Mouse (Mus musculus) granulocyte monocyte progenitor cell, adult 5-6 weeks (primary cell): ENCODE data around the gene Cep295nl. TPM values are rescaled to one million over a fixed set of nuclear protein-coding genes. Genes with fewer than 3 reads are reported as not detected.
"Not testable (repeated sequence)": the region's sequence is repeated elsewhere in the genome, so short reads cannot be mapped to it uniquely, and the experiment has no call there.

Source experiments
- ATAC-seq: replicated peaks from 2 replicates; pipeline ENCODE4 v1.8.0; 2016; ENCODE audit warnings: mild to moderate bottlenecking, moderate TSS enrichment, inconsistent platforms; ENCODE audit not compliant: poor library complexity, severe bottlenecking
- total RNA-seq, 2 experiments: library from RNA; stranded (forward) in 1 of 2; stranded (reverse) in 1 of 2; fragments of 200-712, 200-1000 nt in 1 of 2; fragments of >200 nt in 1 of 2; fragmentation: Nextera tagmentation in 1 of 2; gene quantifications; 2 replicates each; pipeline ENCODE4 v1.2.3; 2014 to 2017

Gene Cep295nl
- total RNA-seq, 2 experiments from 2014 or later: not detected

DNA sequence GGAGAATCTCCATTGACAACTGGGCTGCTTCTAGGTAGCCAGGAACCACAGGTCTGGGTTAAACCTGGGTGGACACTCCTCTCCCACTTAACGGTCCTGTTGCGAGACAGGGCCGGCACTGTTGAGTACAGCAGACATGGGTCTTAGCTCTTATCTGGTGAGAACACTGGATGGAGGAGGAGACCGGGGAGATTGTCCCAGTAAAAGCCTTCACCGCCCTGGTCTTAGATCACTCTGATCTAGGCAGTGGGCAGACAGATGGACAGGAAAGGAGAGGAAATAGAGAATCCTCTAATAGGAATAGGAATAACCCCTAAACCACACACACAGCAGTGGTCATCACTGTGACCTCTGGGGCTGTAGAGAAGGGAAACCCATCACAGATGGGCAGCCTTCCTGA, 18.3 kb downstream of the Cep295nl start:
- no peak for ATAC-seq

DNA sequence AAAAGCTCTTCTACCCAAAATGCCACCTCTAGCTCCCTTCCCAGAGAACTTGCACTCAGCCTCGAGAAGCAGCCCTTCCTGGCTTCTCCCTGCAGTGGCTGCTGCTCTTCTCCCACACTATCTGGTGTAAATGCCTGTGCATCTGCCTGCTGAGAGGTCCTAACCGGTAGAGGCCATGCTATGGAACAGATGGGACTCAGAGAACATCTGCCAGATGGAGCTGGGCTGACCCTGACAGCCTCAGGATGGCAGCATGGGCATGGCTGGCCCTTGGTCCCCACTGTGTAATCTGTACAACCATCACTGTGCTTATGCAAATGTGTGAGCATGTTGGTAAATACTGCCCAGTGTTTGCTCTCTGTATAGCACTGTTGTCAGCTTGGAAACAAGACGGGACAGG, 19.7 kb downstream of the Cep295nl start:
- no peak for ATAC-seq

DNA sequence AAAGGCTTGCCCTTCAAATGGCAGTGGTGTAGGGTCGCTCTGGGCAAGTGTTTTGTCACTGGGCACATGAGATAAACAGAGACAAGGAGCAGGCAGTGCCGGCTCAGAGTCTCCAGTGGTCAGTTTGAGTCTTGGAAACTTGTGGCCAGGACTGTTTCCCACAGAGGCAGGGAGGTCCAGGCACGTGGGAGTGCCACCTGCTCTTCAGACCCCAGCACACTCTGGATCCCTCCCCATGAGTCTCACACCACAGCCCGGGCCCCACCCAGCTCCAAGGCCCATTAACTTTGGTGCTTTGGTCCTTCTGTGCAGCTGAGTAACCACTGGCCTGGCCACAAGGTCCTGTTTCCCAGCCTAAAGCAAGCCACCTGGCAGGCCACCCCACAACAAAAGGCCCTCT, 20.3 kb downstream of the Cep295nl start:
- ATAC-seq: no peak

DNA sequence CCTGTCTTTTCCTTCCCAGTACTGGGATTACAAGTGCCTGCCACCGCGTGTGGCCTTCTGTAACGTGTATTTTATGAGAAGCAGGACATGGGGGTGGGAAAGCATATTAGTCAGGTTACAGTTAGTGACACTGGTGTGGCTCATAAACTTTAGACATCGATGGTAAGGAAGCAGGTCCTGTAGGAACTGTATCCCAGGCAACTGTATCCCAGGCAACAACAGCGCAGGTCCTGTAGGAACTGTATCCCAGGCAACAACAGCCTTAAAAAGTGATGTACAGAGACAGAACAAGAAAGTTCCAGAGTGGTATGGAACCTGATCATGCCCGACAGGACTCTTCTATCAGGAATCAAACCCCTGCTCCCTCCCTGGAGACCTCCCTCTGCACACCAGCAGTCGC, 20.8 kb downstream of the Cep295nl start:
- ATAC-seq: no peak

DNA sequence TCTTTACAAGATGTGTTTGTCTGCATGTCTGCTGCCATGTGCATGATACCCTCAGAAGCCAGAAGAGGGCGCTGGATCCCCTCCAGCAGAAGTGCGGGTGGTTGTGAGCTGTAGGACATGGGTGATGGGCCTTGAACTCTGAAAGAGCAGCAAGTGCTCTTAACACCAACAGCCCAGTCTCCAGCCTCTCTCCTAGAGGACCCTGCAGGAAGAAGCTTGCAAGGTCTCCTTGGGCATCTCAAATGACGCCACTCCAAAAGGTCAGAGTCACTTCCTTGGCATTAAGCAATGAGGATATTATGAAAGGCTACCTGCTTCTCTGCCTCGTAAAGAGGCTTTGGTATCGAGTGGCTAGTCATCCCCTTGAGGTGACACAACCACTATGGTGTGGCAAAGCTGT, 23.6 kb downstream of the Cep295nl start:
- peak; percentile 94 for ATAC-seq

DNA sequence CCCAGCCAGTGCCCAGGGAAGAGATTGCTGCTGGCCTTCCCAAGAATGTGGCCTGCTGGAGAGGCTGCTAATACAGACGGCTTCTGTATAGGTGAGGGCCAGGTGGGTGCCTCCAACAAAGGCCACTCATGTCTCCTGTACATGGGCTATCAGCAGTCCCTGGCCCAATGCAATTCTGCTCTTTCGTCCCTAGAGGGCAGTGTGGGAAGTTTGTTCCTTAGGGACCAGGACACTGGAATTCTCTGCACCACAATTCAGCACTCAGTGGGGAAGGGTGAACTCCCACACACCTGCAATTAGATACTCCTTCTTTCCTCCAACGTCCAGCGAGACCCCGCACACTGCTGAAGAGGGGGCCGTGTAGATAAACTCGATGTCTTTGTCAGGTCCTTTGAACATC, 25.2 kb downstream of the Cep295nl start:
- peak; percentile 31; the same call in 1 of the 2 replicates for ATAC-seq

DNA sequence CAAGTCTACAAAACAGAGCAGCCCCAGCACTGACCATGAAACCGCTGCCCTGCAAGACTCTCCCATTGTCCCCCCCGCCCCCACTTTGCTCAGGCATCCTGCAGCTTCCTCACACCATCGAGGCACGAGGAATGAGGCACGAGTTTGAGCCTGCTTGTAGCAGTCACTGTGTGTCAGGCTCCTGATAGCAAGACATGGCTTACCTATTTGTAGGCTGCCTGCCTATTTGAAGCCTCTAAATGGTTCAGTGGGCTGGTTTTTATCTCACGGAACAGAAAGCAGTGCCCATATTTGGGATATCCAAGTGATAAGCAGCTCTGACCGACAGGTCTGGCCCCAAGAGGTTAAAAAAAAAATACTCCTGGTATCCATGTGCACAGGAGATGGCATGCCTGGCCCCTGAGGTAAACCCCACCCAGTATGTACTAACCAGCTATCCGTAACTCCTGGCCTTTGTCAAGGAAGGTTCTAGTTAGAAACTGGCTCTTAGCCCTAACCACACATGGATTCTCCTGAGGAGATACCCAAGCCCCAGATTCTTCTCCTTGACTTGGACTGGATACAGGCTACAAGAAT, 26.0 kb downstream of the Cep295nl start:
- no peak for ATAC-seq

DNA sequence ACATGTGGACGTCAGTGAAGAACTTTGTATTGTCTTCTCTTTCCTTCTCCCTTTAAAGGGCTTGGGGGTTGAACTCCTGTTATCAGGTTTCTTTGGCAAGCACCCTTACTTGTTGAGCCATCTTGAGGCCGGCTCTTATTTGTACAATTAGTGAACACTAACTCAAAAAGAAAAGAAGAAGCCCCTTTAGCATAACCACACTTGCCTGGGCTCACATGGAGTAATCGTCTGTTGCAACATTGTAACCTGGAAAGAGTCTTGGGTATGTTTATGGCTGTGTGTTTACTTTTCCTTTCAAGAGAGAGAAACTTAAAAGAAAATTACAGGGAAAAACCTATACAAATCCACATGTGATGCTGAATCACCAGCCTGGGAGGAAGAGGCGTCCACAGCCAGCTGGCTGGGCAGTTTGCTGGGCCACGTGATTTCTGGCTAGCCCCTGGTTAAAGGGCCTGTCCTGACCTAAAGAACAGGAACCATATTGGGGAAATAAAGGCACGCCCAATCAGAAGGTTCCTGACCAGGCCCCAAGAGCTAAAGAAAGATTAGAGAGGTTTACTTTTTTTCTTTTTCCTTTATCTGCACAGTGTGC, 30.1 kb downstream of the Cep295nl start:
- peak; percentile 86 for ATAC-seq

DNA sequence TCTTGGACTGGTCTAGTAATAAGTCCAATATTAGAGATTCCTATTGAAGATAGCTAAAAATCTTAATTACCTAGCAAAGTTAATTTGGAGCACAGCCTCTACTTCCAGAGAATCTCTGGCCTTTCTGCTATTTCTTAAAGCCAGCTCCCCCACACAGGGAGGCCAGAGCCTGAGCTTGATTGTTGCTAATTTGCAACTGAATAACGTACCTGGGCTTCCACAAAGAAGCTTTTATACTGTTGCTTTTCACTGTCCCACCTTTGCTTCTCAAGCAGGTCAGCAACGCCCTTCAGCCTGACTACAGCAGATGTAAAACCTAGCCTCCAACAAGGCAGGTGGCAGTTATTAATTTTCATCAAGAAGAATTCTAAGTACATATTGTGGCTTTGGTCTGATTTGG, 34.3 kb downstream of the Cep295nl start:
- ATAC-seq: not testable (repeated sequence)

DNA sequence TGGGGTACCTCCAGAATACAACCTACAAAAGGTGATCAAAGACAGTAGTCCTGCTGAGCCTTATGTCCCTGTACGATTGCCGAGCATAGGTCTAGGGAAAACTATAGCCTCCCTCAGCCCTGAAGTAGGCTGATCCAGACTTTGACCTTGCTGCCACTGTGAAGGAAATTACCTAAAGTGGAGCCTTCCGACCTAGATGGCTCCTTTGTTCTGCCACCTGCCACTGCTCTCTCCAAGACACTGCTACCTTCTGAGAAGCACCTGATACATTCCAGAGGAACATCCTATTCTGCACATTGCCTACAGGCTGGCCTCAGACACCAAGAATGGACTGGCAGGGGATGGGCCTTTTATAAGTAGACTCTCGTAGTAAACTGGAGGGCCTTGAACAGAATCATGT, 38.3 kb downstream of the Cep295nl start:
- ATAC-seq: not testable (repeated sequence)

DNA sequence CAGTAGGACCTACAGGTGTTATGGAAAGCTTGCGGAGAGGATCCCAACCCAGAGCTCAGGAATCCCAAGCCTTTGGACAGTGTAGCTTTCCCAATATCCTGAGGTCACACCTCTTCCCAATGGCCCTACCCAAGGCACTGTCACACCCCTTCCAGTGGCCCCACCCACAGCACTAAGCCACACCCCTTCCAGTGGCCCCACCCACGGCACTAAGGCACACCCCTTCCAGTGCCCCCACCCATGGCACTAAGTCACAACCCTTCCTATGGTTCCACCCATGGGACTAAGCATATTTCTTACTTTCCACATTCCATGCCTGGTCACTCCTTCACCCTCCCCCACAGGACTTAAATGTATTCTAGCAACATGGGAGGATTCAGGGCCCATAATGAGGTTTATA, 43.5 kb downstream of the Cep295nl start:
- ATAC-seq: no peak

DNA sequence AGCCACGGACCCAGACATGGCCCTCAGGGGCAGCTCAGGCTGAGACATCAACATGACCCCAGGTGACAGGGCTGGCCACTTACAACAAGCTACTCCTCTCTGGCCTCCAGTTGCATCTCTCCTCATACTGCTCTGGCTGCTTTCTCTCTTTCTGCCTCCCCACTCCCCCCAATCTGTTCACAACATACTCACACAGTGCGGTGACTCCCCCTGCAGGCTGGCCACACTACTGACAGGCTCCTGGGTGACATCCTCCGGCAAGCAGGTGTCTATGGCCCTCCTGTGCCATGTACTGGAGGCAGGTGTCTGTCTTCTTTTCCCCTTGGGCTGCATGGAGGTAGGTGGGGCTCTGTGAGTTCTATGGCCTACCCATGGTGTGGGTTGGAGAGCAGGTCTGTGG, 44.3 kb downstream of the Cep295nl start:
- ATAC-seq: no peak

DNA sequence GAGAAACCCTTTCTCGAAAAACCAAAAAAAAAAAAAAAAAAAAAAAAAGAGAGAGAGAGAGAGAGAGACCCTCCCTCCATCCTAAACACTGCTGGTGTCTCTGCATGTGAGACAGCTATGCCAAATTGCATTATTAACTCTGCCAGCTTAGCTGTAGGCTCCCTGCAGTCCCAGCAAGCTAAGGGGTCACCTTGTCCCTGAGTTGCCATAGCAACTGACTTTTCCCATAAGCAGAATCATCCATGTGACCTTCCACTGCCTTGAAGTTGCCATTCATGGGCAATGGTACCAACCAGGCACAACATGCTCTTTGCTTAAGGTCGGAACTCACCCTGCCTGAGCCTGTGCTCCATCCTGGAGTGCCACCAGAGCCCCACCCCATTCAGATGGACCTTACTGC, 47.3 kb downstream of the Cep295nl start:
- no peak for ATAC-seq

DNA sequence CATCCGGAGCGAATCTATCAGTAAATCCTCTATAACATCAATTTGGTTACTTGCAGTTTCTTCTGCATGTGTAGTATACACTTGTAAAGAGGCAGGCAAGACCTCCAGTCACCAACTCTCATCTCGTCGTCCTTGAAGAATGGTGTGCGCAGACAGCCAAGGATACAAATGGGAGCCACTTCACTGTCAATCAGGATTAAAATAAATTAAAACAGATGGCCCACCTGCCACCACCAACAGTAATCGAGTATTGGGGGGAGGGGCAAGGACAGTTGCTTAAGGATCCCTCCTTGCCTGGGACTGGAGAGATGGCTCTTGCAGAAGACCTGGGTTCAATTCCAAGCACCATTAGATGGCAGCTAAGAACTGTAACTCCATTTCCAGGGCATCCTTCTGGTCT, 49.6 kb downstream of the Cep295nl start:
- no peak for ATAC-seq

DNA sequence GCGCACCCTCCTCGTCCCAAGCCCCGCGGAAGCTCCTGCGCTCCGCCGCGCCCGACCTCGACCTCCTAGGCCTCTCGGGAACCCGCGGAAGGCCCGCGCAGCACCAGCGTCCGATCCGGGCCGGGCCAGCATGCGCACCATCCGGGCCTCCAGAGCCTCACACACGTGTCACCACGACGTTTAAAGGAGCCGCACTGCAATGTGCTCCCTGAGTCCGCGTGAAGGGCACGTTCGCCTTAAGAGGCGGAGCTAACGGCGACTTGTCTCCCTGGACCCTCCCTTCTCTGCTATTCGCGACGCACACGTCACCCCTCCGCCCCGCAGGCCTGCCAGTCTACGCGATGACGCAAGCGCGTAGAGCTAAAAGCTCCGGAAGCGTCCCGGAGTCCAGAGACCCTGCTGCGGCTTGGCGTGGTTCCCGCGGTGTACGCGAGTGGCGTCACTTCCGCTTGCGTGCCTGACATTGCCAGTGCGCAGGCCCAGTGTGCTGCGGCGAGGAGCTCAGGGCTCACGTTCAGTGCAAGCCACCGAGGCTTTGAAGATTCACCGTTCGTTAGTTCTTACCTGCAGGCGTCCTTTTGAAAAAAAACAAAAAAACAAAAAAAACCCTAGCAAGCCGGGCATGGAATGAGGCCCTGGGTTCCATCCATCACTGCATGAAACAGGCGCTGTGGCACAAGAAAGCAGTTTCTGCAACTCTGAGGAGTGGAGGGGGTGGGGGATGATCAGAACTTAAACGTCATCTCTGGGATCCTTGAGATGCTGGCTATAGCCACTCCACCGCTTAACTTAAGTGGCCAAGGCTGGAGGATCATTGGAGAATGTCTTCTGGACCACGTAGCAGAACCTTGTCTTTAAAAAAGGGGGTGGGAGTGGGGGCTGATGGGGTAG, 52.1 kb downstream of the Cep295nl start, which contains the start of gene Usp36:
Usp36 (minus strand) TSS at position 246 of the 891 bp plus-strand sequence.
- ATAC-seq: peak; percentile 97

DNA sequence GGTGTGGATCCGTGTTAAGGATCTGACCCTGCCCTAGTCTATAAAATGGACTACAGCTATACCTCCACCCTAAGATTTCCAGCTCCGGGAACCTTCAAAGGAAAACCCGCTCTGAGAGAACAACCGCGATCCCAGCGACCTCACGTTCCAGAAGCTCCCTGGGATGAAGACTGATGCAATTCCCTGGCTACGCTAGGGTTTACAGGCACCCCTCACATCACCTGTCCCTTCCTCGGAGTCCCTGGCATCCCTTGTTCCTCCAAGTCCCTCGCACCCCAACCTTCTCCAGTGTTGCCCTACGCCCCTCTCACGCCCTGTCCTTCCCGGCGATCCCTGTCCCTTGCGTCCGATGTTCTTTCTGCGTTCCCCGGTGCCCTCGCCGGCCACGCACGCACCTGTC, 52.7 kb downstream of the Cep295nl start:
- no peak for ATAC-seq

DNA sequence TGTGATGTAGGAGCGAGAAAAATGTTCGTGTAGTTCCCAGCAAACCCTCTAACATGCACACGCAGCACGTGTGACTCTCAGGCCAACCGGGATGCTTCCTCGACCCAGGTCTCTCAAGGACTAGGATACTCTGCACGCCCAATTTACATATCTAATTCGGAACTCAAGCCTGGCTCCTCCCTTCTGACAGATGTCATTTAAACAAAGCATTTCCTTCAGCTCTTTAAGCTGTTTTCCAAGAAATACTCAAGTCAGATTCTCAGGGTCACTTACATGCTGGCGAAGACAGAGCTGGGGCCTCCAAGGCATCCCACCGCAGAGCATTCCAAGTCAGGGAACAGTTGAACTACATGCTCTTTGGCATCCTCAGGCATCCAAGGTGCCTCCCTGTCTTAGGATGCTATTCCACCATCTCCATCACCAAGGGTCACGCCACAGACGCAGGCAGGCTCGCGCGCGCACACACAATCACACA, 53.2 kb downstream of the Cep295nl start:
- ATAC-seq: peak; percentile 20; the same call in 1 of the 2 replicates

DNA sequence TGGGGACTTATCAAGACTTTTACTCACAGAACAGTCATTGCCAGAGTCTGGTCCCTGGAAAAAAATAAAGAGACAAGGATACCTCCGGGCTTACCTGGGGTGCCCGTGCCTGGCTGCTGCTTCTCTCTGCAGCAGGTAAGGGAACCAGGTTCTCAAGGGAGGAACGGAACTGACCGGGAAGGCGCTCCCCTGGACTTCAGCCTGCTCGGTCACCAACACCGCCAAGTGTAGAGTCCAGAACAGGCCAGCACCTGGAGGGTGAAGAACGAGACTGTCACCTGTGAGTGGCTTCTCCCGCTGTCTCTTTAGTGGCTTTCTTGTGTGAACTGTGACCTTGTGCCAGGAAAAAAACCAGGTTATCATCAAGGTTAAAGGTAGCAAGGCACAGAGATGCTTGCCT, 54.7 kb downstream of the Cep295nl start:
- ATAC-seq: no peak

DNA sequence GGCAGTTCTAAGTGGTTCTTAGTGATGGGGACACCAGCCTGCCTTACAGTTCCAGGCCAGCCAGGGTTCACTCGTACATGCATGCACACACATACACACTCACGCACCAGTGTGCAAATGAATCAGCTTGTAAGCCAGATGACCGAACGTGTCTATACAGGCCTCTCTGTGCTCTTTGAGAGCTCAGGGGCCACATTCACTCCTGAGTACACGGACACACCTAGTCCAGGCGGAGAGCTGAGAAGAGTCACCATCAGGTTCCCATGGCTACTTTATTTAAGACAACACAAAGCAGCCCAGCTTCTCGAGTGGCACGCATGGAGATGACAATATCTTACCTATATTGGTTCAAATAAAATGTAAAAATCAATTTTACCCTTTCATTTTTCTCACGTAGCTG, 55.9 kb downstream of the Cep295nl start:
- ATAC-seq: no peak

DNA sequence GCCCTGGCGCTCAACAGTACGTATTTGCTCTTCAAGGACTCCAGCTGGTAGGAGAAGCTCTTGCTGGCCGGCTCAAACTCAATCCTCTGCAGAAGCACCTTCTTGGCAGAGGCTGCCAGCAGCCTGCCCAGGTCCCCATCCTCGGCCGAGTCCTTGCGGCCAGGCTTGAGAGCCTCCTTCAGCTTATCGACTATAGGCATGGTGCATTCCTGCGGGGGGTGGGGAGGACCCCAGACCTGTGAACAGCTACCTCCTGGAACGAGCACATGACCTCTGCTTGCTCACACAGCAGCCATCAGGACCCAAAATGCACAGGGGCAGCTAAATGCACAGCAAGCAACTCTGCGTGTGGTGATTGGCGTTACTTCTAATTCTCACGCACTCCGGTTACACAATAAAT, 56.5 kb downstream of the Cep295nl start:
- no peak for ATAC-seq
